Mouse (Mus musculus): ENCODE data around the gene Ubtd2.

GRCm38 (mm10) chr11:32538846-32539245 lies 83.7 kb downstream of the Ubtd2 start:
- no peak for TF ChIP-seq GATA1 (IDR thresholded peaks at IDR 0.05; ENCODE audit: borderline replicate concordance, low read length)
- no peak for TF ChIP-seq FLI1 (IDR thresholded peaks at IDR 0.05; ENCODE audit: low read length)

Data from megakaryocyte, embryonic 14.5 days (primary cell).